Mouse (Mus musculus): ENCODE measurements around the gene Tspan31.

DNA sequence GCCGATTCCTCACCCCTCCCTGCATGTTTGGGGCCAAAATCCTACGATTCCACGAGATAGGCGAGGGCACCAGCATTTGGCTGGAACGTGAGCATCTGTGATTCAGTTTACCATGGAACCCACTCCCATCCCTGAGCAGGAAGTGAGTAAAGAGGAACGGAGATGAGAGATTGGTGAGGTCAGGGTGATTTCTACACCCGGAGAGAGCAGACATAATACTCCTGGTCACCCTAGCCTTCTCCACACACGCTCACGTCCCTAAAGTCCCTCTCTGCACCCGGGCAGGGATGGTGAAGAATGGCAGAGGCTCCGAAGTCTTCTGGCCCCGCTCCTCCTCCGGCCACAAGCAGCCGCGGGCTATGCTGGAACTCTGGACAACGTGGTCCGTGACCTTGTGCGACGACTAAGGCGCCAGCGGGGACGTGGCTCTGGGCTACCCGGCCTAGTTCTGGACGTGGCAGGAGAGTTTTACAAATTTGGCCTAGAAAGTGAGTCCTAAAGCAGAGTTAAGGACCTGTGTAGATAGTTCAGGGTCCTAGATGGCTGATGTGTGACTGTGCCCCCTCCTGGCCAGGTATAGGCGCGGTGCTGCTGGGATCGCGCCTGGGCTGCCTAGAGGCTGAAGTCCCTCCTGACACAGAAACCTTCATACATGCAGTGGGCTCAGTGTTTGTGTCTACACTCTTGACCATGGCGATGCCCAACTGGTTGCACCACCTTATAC, 20.5 kb downstream of the Tspan31 start:
- TF ChIP-seq POLR2A (IDR thresholded peaks at IDR 0.05; ENCODE audit: borderline replicate concordance, insufficient read depth, low read length) (no peak), CTCF (IDR thresholded peaks at IDR 0.05; ENCODE audit: borderline replicate concordance, insufficient read depth, low read depth, low read length) (peak; percentile 32; the same call in 1 of the 2 replicates)

Measured in cerebellum, adult 2 months (tissue).